Mouse (Mus musculus): ENCODE results near the gene Zfp664. TPM values are rescaled to one million over a fixed set of nuclear protein-coding genes. Genes with fewer than 3 reads are reported as not detected.

Zfp664 gene
- total and polyA plus RNA-seq, 2 experiments from 2014 or later: 29.2 to 50.2 TPM

GRCm38 (mm10) chr5:124891921-124892370 lies 29.5 kb downstream of the Zfp664 start:
- Histone ChIP-seq H3K36me3 (ENCODE audit: insufficient read depth, low read length) (peaks cover 16% of the 10 kb centered on the region; the same call in 1 of the 2 replicates), H3K4me3 (ENCODE audit: low read depth, low read length) (no peak overlapping the region), H3K4me1 (ENCODE audit: insufficient read depth, low read length) (no peaks in the 10 kb centered on the region), H3K9me3 (ENCODE audit: low read length) (no peaks in the 10 kb centered on the region), H3K9ac (replicated peaks; ENCODE audit: low read length, poor library complexity, severe bottlenecking) (no peak overlapping the region), H3K27me3 (ENCODE audit: insufficient read depth, low read length) (no peaks in the 10 kb centered on the region), H3K27ac (ENCODE audit: low read depth, low read length) (no peak overlapping the region), H3K4me2 (ENCODE audit: low read depth, low read length, poor library complexity, severe bottlenecking) (no peak overlapping the region)
- no peak for DNase-seq (ENCODE audit: low spot score)
- TF ChIP-seq CTCF (IDR thresholded peaks at IDR 0.05): no peak
- ATAC-seq (ENCODE audit: low FRiP score): no peak
- WGBS: 61% methylated on average over 3 of the region's 3 CpGs

- WGBS: 43% methylated on average over 8 of the region's 8 CpGs
These were observed 33.6 kb downstream of the Zfp664 start for GRCm38 (mm10) chr5:124896135-124896534.

GRCm38 (mm10) chr5:124899945-124900631 lies 37.6 kb downstream of the Zfp664 start:
- Histone ChIP-seq H3K4me2 (ENCODE audit: low read depth, low read length, poor library complexity, severe bottlenecking) (peak overlapping the region; percentile 40), H3K9me3 (ENCODE audit: low read length) (no peaks in the 10 kb centered on the region), H3K36me3 (ENCODE audit: insufficient read depth, low read length) (no peaks in the 10 kb centered on the region), H3K27me3 (ENCODE audit: insufficient read depth, low read length) (no peaks in the 10 kb centered on the region), H3K27ac (ENCODE audit: low read depth, low read length) (peak overlapping the region; percentile 43; the same call in 1 of the 2 replicates), H3K9ac (replicated peaks; ENCODE audit: low read length, poor library complexity, severe bottlenecking) (no peak overlapping the region), H3K4me3 (ENCODE audit: low read depth, low read length) (no peak overlapping the region), H3K4me1 (ENCODE audit: insufficient read depth, low read length) (0 out of 2 replicates have a peak, but pooled peaks cover 4% of the 10 kb centered on the region)
- ATAC-seq (ENCODE audit: low FRiP score) (peak; percentile 41; the same call in 1 of the 2 replicates), DNase-seq (ENCODE audit: low spot score) (peak; percentile 86)
- peak; percentile 100 for TF ChIP-seq CTCF (IDR thresholded peaks at IDR 0.05)
- WGBS: 27% methylated on average over 20 of the region's 20 CpGs

More at GRCm38 (mm10) chr5:124896135-124896534, 33.6 kb downstream of the Zfp664 start:
- DNase-seq (ENCODE audit: low spot score) (no peak), ATAC-seq (ENCODE audit: low FRiP score) (no peak)
- Histone ChIP-seq H3K4me1 (ENCODE audit: insufficient read depth, low read length) (0 out of 2 replicates have a peak, but pooled peaks cover 4% of the 10 kb centered on the region), H3K9me3 (ENCODE audit: low read length) (no peaks in the 10 kb centered on the region), H3K27ac (ENCODE audit: low read depth, low read length) (no peak overlapping the region), H3K27me3 (ENCODE audit: insufficient read depth, low read length) (no peaks in the 10 kb centered on the region), H3K9ac (replicated peaks; ENCODE audit: low read length, poor library complexity, severe bottlenecking) (no peak overlapping the region), H3K36me3 (ENCODE audit: insufficient read depth, low read length) (no peaks in the 10 kb centered on the region), H3K4me3 (ENCODE audit: low read depth, low read length) (no peak overlapping the region), H3K4me2 (ENCODE audit: low read depth, low read length, poor library complexity, severe bottlenecking) (no peak overlapping the region)
- TF ChIP-seq CTCF (IDR thresholded peaks at IDR 0.05): no peak

DNA sequence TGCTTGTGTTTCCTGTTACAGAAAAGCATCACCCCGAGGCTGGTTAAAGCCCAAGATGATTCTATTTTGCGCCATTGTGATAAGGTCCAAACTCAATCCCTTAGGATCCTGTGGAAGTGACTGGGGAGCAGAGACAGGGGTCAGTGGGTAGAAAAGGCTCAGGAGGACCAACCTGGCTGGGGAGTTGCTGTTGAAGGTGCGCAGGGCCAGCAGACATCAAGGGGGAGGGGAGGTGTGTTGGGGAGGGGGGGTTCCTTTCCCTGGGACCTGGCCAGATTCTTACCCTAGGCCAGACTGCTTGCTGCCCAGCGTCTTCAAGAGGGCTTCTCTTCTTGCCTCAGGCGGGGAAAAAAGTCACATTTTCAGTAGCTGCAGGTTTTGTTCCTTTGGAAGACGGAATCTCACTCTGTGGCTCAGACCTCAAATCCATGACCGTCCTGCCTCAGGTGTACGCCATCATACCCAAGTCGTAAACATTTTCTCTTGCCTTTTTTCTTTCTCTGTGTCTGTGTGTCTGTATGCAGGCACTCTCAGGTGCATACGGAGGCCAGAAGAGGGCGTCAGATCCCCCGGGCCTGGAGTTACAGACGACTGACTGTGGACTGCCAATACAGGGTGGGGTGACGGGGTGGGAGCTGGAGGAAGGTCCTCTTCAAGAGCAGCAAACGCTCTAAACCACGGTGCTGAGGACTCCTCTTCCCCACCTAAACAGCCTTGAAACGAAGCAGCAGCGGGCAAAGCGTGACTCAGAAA lies 38.4 kb downstream of the Zfp664 start:
- WGBS: 67% methylated on average over 19 of the region's 19 CpGs
- no peak for DNase-seq (ENCODE audit: low spot score)
- Histone ChIP-seq H3K9ac (replicated peaks; ENCODE audit: low read length, poor library complexity, severe bottlenecking) (no peak overlapping the region), H3K9me3 (ENCODE audit: low read length) (no peaks in the 10 kb centered on the region), H3K27ac (ENCODE audit: low read depth, low read length) (no peak overlapping the region), H3K36me3 (ENCODE audit: insufficient read depth, low read length) (no peaks in the 10 kb centered on the region), H3K4me1 (ENCODE audit: insufficient read depth, low read length) (0 out of 2 replicates have a peak, but pooled peaks cover 4% of the 10 kb centered on the region), H3K4me3 (ENCODE audit: low read depth, low read length) (no peak overlapping the region), H3K27me3 (ENCODE audit: insufficient read depth, low read length) (no peaks in the 10 kb centered on the region), H3K4me2 (ENCODE audit: low read depth, low read length, poor library complexity, severe bottlenecking) (no peak overlapping the region)
- no peak for ATAC-seq (ENCODE audit: low FRiP score)
- peak; percentile 39; the same call in 1 of the 2 replicates for TF ChIP-seq CTCF (IDR thresholded peaks at IDR 0.05)

- no peak overlapping the region for H3K4me2 ChIP-seq (ENCODE audit: low read depth, low read length, poor library complexity, severe bottlenecking)
- 73% methylated on average over 6 of the region's 6 CpGs for WGBS
- H3K27ac ChIP-seq (ENCODE audit: low read depth, low read length): no peak overlapping the region
- TF ChIP-seq CTCF (IDR thresholded peaks at IDR 0.05): no peak
- ATAC-seq (ENCODE audit: low FRiP score) (no peak), DNase-seq (ENCODE audit: low spot score) (peak; percentile 70)
- H3K4me3 ChIP-seq (ENCODE audit: low read depth, low read length): no peak overlapping the region
- no peak overlapping the region for H3K9ac ChIP-seq (replicated peaks; ENCODE audit: low read length, poor library complexity, severe bottlenecking)
- no peaks in the 10 kb centered on the region for H3K36me3 ChIP-seq (ENCODE audit: insufficient read depth, low read length)
- no peaks in the 10 kb centered on the region for H3K27me3 ChIP-seq (ENCODE audit: insufficient read depth, low read length)
- H3K4me1 ChIP-seq (ENCODE audit: insufficient read depth, low read length): 0 out of 2 replicates have a peak, but pooled peaks cover 4% of the 10 kb centered on the region
- H3K9me3 ChIP-seq (ENCODE audit: low read length): no peaks in the 10 kb centered on the region
These were observed 39.2 kb downstream of the Zfp664 start for GRCm38 (mm10) chr5:124901675-124902074.
